Mouse (Mus musculus) heart, adult 2 months (tissue): Measurements from ENCODE around the gene Map3k5.

Experiments used
- EP300 ChIP-seq: fragments of 200-500 bp; IDR thresholded peaks from 2 replicates; pipeline ENCODE4 v1.6.1; 2011; ENCODE audit warnings: low read depth, low read length, control low read depth; ENCODE audit not compliant: insufficient read depth
- POLR2A ChIP-seq: fragments of 200-500 bp; IDR thresholded peaks from 2 replicates; pipeline ENCODE4 v1.6.1; 2011; ENCODE audit warnings: mild to moderate bottlenecking, low read depth, low read length, control low read depth; ENCODE audit not compliant: insufficient read depth

GRCm38 (mm10) chr10:19962746-19963145 lies 28.5 kb downstream of the Map3k5 start:
- TF ChIP-seq EP300 (no peak), POLR2A (no peak)
